Mouse (Mus musculus) B cell, adult 2 months (primary cell): ENCODE measurements around the gene Prickle2.

Source experiments
- DNase-seq, 2 experiments: peaks; one replicate each; pipeline ENCODE4 v3.0.0; 2022

The Prickle2 gene

GRCm38 (mm10) chr6:92432146-92432545, 273.8 kb downstream of the Prickle2 start:
- DNase-seq = no peak

DNA sequence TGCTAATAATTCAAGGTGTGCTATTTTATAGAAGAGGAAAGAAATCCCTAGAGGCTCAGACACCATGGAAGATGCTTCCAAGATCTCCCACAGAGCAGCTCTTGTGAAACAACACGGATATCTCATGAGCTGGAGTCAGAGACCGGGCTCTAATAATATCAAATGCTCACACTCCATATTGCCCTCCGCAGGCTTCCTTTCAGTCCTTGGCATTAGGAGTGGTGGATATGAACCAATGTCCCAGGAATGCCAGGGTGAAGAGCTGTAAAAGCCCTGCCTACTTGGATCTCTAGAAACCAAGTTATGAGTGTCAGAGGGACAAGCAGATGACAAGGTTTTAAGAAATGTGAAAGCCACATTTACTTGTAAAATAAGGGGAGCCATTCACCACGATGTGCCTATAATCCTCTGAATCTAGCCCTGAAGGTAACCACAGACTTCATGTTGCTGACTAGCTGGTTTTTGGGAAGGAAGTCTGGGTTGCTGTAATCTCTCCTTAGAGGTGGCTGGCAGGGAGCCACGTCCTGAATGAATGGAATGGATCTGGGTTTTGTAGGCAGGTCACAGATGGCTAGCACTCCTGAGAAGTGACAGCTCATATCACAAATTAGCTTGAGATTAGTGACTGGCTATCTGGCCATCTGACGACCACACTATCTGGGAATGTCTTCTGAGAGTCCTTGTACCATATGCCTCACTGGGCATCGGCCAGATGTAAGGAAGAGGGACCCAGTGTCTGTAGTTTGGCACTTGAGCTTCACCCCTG, 278.4 kb downstream of the Prickle2 start:
- DNase-seq = no peak

- DNase-seq = no peak
These were observed 280.1 kb downstream of the Prickle2 start for GRCm38 (mm10) chr6:92425901-92426300.

DNA sequence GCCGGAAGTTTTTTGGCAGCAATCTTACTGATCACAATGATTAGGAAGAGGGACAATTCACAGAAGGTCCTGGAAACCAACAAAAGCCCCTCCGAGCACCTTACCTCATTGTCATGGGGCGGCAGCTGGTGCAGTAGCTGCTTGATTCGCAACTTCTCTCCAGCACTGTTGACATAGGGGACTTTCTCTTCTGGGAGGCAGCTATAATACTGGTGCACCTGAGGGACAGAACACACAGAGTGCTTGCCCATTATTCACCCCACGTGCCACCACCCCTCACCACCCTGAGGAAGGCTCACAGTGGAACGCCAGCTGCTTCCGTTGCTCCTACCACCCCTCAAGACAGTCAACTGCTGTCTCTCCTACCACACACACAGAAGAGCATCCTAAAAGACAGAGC, 280.5 kb downstream of the Prickle2 start:
- no peak for DNase-seq

DNA sequence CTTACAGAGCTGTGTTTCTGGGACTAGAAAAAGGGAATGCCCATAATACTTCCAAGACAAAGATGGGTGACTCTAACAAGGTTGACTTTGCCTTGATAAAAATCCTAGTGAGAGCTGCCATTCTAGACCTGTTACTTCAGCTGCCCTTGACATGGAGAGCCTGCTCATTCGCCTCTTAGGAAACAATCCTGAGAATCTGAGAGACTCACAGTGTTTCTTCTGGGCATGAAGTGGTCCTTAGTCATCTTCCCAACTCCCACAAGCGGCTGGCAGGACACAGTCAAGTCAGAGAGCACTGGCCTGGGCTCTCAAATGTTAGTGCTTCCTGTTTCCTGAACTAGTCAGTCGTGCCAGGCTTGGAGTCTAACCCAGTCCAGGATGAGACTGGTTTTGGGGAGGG, 281.0 kb downstream of the Prickle2 start:
- no peak for DNase-seq

DNA sequence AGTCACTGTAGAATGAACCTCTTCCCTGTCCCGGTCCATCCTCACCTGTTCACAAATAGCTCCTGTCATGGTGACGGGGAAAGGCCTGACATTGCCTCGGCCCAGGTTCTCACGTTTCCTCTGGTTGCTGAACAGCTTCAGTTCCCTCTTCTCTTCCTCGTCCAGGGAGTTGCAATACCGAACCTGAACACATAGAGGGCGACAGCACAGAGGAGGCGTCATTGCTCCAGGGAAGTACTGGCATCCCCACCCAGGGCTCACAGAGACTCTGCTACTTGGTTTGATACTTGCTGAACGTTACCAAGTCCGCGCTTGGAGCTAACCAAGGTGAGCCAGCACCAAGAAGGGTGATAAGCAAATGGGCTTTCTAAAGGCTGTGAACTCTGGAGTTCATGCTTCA, 283.7 kb downstream of the Prickle2 start:
- DNase-seq = no peak

DNA sequence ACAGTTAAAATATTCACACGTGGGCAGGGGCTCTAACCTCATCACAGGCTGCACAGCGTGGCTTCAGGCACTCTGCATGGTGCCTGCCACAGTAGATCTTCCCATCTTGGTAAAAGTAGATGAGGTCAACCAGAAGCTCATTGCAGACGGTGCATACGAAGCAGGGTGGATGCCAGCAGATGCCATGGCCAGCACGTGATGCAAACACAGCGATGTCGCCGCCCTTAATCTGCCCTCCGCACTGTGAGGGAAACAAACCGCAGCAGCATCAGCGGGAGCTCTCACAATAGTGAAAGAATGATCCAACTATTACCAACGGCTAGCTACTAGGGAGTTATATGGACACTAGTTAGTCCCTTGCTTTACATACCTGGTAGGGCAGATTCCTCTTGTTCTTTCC, 285.8 kb downstream of the Prickle2 start:
- DNase-seq = no peak

GRCm38 (mm10) chr6:92415405-92415755, 290.6 kb downstream of the Prickle2 start:
- no peak for DNase-seq

DNA sequence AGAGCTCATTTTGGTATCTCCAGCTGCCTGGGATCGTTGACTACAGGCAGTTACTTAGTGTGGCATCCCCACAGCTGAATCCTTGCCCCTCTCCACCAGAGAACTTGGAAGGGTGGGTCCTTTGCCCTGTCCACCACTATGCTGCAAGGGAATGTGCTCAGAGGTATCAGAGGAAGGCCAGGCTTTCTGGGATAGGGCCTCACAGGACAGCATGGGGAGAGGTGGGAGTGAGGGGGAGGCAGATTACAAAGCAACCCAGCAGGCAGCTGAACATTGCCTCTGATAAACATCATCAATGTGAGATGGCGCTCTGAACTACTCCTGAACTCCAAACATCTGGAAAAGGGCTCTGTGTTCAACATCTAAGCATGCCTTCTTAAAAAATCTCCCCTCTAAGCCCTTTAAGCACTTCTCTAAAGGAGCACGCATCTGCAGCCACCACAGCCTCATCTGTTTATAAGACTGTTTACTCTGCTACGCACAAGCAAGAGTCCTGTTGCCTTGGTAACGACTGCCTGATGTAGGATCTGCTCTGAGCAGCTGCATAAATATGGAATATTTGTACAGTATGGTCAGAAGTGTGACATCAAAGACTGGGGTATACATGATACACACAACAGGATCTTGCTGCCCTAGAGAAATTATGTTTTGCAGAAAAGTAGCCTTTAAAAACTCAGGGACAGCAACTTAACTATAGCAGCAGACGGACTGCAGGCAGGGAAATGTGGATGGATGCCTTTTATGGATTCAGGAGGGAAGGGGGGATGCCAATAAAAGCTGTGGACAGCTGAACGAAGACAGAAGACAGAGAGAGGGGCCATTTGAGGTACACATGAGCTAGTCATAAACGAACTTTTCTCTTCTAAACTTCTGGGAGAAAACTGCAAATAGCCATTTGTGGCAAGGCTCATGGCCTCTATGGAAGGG, 291.2 kb downstream of the Prickle2 start:
- DNase-seq = no peak

GRCm38 (mm10) chr6:92413982-92414381, 292.0 kb downstream of the Prickle2 start:
- no peak for DNase-seq

DNA sequence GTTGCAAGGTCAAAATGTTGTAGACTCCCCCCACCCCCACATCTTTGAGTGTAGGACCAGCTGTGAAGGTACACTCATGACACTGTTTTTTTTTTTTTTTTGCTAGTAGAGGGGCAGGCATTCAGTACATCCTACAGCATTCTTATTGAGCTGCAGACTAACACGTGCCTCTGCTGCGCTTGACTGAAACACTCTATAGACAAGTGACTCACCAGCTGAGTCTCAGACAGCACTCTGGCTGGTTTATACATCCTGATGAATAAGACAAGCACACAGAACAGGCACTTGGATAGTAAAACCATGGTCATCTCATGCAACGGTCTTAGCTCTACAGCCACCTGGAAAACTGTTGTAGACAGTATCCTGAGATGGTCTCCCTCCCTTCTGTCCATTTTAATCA, 296.2 kb downstream of the Prickle2 start:
- DNase-seq = no peak

GRCm38 (mm10) chr6:92407259-92407658, 298.7 kb downstream of the Prickle2 start:
- DNase-seq = no peak

- no peak for DNase-seq
These were observed 300.4 kb downstream of the Prickle2 start for GRCm38 (mm10) chr6:92405571-92405970.

- DNase-seq = no peak
These were observed 308.1 kb downstream of the Prickle2 start for GRCm38 (mm10) chr6:92397876-92398275.

- DNase-seq = no peak
These were observed 310.4 kb downstream of the Prickle2 start for GRCm38 (mm10) chr6:92395556-92395955.

DNA sequence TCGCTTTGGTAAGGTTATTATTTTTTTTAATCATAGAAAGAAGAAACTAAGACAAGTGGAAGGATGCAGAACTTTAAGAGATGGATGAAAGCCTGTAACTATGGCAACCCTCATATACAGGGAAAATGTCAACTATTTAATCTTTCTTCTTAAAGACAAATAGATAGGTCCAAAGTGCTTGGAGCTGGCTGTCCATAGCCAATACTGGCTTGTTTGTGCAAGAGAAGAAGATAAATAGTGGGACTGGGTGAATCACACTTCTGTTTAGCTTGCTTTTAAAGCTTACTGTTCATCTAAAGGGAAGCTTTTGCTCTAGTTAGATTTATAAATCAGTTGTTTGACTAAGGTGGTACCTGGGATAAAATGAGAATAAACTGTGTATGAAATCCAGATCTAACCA, 310.8 kb downstream of the Prickle2 start:
- DNase-seq = no peak

- DNase-seq = no peak
These were observed 311.3 kb downstream of the Prickle2 start for GRCm38 (mm10) chr6:92394628-92395027.

DNA sequence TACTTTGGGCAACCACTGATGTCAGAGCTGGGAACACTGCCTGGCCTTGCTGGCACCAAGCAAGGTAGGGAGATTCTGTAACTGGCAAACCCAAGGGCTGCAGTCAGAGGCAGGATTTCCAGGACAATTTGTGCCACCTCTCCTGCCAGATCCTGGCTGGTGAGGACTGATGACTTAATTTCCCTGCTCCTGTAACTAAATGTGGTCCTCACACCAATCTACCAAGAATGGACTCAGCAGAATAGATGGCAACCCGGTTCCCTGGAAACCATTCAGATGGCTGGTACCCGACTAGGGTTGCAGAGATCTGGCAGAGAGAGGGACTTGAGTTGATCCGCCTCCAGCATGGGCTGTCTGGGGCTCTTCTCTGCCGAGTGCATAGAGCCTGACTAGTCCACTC, 315.6 kb downstream of the Prickle2 start:
- no peak for DNase-seq

- no peak for DNase-seq
These were observed 317.3 kb downstream of the Prickle2 start for GRCm38 (mm10) chr6:92388681-92389080.

GRCm38 (mm10) chr6:92383196-92383782, 322.7 kb downstream of the Prickle2 start:
- DNase-seq = no peak

GRCm38 (mm10) chr6:92381085-92381484, 324.9 kb downstream of the Prickle2 start:
- no peak for DNase-seq

DNA sequence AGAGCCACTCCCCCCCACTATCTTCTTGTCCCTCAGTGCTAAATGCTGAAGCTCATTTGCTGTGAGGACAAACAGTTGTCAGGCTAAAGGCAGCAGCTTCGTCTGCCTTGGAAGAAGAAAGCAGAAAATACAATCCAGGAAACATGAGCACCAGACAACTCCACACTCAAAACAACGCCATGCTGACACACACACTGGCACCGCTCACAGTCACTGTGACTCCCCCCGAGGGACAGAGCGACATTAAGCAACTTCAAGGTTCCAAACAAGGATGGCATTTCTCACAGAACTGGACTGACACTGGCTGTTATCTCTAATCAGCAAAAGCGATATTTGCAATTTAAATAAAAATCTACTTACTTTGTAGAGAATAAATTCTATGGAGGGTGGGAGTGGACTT, 331.1 kb downstream of the Prickle2 start:
- no peak for DNase-seq

- DNase-seq = no peak
These were observed 335.1 kb downstream of the Prickle2 start for GRCm38 (mm10) chr6:92370896-92371295.
